Mouse (Mus musculus): ENCODE data around the gene Sae1. TPM values are rescaled to one million over a fixed set of nuclear protein-coding genes. Genes with fewer than 3 reads are reported as not detected.

The Sae1 gene
- polyA plus RNA-seq, 1 experiment from 2014 or later: 297 TPM

- peak overlapping the region; percentile 46 for H3K27ac ChIP-seq (ENCODE audit: low read length)
- peak overlapping the region; percentile 37 for H3K9ac ChIP-seq (replicated peaks; ENCODE audit: low read depth, low read length)
These were observed 16.9 kb upstream of the Sae1 start for GRCm38 (mm10) chr7:16404315-16405072.

GRCm38 (mm10) chr7:16402968-16403948 is 15.7 kb upstream of the Sae1 start:
- Histone ChIP-seq H3K27ac (ENCODE audit: low read length) (peak overlapping the region; percentile 100), H3K9ac (replicated peaks; ENCODE audit: low read depth, low read length) (peak overlapping the region; percentile 100), H3K4me3 (replicated peaks; ENCODE audit: low read length) (peak overlapping the region; percentile 95), H3K27me3 (replicated peaks; ENCODE audit: control insufficient read depth, insufficient read depth, low read length) (no peaks in the 10 kb centered on the region), H3K4me1 (replicated peaks; ENCODE audit: control insufficient read depth, insufficient read depth, low read length) (peaks cover 36% of the 10 kb centered on the region), H3K9me3 (ENCODE audit: control insufficient read depth, low read length) (no peaks in the 10 kb centered on the region), H3K4me2 (ENCODE audit: low read length) (peak overlapping the region; percentile 80), H3K36me3 (ENCODE audit: control insufficient read depth, insufficient read depth) (no peaks in the 10 kb centered on the region)
- ATAC-seq: no peak
- WGBS: 16% methylated on average over 21 of the region's 21 CpGs

More at GRCm38 (mm10) chr7:16404315-16405072, 16.9 kb upstream of the Sae1 start:
- 88% methylated on average over 3 of the region's 3 CpGs for WGBS
- no peaks in the 10 kb centered on the region for H3K36me3 ChIP-seq (ENCODE audit: control insufficient read depth, insufficient read depth)
- no peak for ATAC-seq
- H3K4me1 ChIP-seq (replicated peaks; ENCODE audit: control insufficient read depth, insufficient read depth, low read length): peaks cover 28% of the 10 kb centered on the region
- H3K4me3 ChIP-seq (replicated peaks; ENCODE audit: low read length): no peak overlapping the region
- no peaks in the 10 kb centered on the region for H3K9me3 ChIP-seq (ENCODE audit: control insufficient read depth, low read length)
- peak overlapping the region; percentile 19; the same call in 1 of the 2 replicates for H3K4me2 ChIP-seq (ENCODE audit: low read length)
- no peaks in the 10 kb centered on the region for H3K27me3 ChIP-seq (replicated peaks; ENCODE audit: control insufficient read depth, insufficient read depth, low read length)

- WGBS: 0% methylated on average over 9 of the region's 9 CpGs
These were observed 14.8 kb upstream of the Sae1 start for GRCm38 (mm10) chr7:16402449-16402848.

GRCm38 (mm10) chr7:16401991-16402431 is 14.4 kb upstream of the Sae1 start:
- Histone ChIP-seq H3K9me3 (ENCODE audit: control insufficient read depth, low read length) (no peaks in the 10 kb centered on the region), H3K27me3 (replicated peaks; ENCODE audit: control insufficient read depth, insufficient read depth, low read length) (no peaks in the 10 kb centered on the region), H3K36me3 (ENCODE audit: control insufficient read depth, insufficient read depth) (no peaks in the 10 kb centered on the region), H3K9ac (replicated peaks; ENCODE audit: low read depth, low read length) (peak overlapping the region; percentile 100), H3K4me2 (ENCODE audit: low read length) (peak overlapping the region; percentile 80), H3K4me1 (replicated peaks; ENCODE audit: control insufficient read depth, insufficient read depth, low read length) (peaks cover 36% of the 10 kb centered on the region), H3K4me3 (replicated peaks; ENCODE audit: low read length) (peak overlapping the region; percentile 95), H3K27ac (ENCODE audit: low read length) (peak overlapping the region; percentile 100)
- WGBS: under 1% methylated on average over 17 of the region's 17 CpGs
- no peak for ATAC-seq

More at GRCm38 (mm10) chr7:16402449-16402848, 14.8 kb upstream of the Sae1 start:
- Histone ChIP-seq H3K4me1 (replicated peaks; ENCODE audit: control insufficient read depth, insufficient read depth, low read length) (peaks cover 36% of the 10 kb centered on the region), H3K4me2 (ENCODE audit: low read length) (peak overlapping the region; percentile 80), H3K27me3 (replicated peaks; ENCODE audit: control insufficient read depth, insufficient read depth, low read length) (no peaks in the 10 kb centered on the region), H3K36me3 (ENCODE audit: control insufficient read depth, insufficient read depth) (no peaks in the 10 kb centered on the region), H3K9ac (replicated peaks; ENCODE audit: low read depth, low read length) (peak overlapping the region; percentile 100), H3K9me3 (ENCODE audit: control insufficient read depth, low read length) (no peaks in the 10 kb centered on the region), H3K27ac (ENCODE audit: low read length) (peak overlapping the region; percentile 100), H3K4me3 (replicated peaks; ENCODE audit: low read length) (peak overlapping the region; percentile 95)
- ATAC-seq: no peak

GRCm38 (mm10) chr7:16400689-16401611 is 13.3 kb upstream of the Sae1 start, which contains the start of gene Zc3h4:
Gene Zc3h4 (plus strand): TSS chr7:16400910.
- peaks cover 30% of the 10 kb centered on the region for H3K4me1 ChIP-seq (replicated peaks; ENCODE audit: control insufficient read depth, insufficient read depth, low read length)
- peak; percentile 37 for ATAC-seq
- no peaks in the 10 kb centered on the region for H3K27me3 ChIP-seq (replicated peaks; ENCODE audit: control insufficient read depth, insufficient read depth, low read length)
- H3K9me3 ChIP-seq (ENCODE audit: control insufficient read depth, low read length): no peaks in the 10 kb centered on the region
- peak within 1 kb of the TSS; percentile 100 for H3K27ac ChIP-seq (ENCODE audit: low read length)
- H3K9ac ChIP-seq (replicated peaks; ENCODE audit: low read depth, low read length): peak within 1 kb of the TSS; percentile 100
- WGBS: under 1% methylated on average over 61 of the region's 85 CpGs
- H3K4me3 ChIP-seq (replicated peaks; ENCODE audit: low read length): peak within 1 kb of the TSS; percentile 95
- H3K36me3 ChIP-seq (ENCODE audit: control insufficient read depth, insufficient read depth): no peaks in the 10 kb centered on the region
- peak within 1 kb of the TSS; percentile 80 for H3K4me2 ChIP-seq (ENCODE audit: low read length)

GRCm38 (mm10) chr7:16399820-16400688 is 12.4 kb upstream of the Sae1 start:
- peaks cover 21% of the 10 kb centered on the region for H3K4me1 ChIP-seq (replicated peaks; ENCODE audit: control insufficient read depth, insufficient read depth, low read length)
- peak overlapping the region; percentile 95 for H3K4me3 ChIP-seq (replicated peaks; ENCODE audit: low read length)
- WGBS: under 1% methylated on average over 77 of the region's 77 CpGs
- ATAC-seq: peak; percentile 94
- no peaks in the 10 kb centered on the region for H3K27me3 ChIP-seq (replicated peaks; ENCODE audit: control insufficient read depth, insufficient read depth, low read length)
- no peaks in the 10 kb centered on the region for H3K36me3 ChIP-seq (ENCODE audit: control insufficient read depth, insufficient read depth)
- peak overlapping the region; percentile 100 for H3K9ac ChIP-seq (replicated peaks; ENCODE audit: low read depth, low read length)
- H3K9me3 ChIP-seq (ENCODE audit: control insufficient read depth, low read length): no peaks in the 10 kb centered on the region
- peak overlapping the region; percentile 76 for H3K4me2 ChIP-seq (ENCODE audit: low read length)
- H3K27ac ChIP-seq (ENCODE audit: low read length): peak overlapping the region; percentile 100

- Histone ChIP-seq H3K4me2 (ENCODE audit: low read length) (peak overlapping the region; percentile 76), H3K27ac (ENCODE audit: low read length) (peak overlapping the region; percentile 100), H3K9me3 (ENCODE audit: control insufficient read depth, low read length) (no peaks in the 10 kb centered on the region), H3K9ac (replicated peaks; ENCODE audit: low read depth, low read length) (peak overlapping the region; percentile 100), H3K27me3 (replicated peaks; ENCODE audit: control insufficient read depth, insufficient read depth, low read length) (no peaks in the 10 kb centered on the region), H3K4me1 (replicated peaks; ENCODE audit: control insufficient read depth, insufficient read depth, low read length) (peaks cover 13% of the 10 kb centered on the region), H3K36me3 (ENCODE audit: control insufficient read depth, insufficient read depth) (no peaks in the 10 kb centered on the region), H3K4me3 (replicated peaks; ENCODE audit: low read length) (peak overlapping the region; percentile 95)
- WGBS: 1% methylated on average over 31 of the region's 31 CpGs
- peak; percentile 68 for ATAC-seq
These were observed 11.7 kb upstream of the Sae1 start for GRCm38 (mm10) chr7:16399098-16399819.
